14 mouse cellular contexts compared by ENCODE assay signal in genomic region chr9:107486086-107486485, GRCm38 (mm10). TPM values are rescaled to one million over a fixed set of nuclear protein-coding genes. Genes with fewer than 3 reads are reported as not detected.
A peak's percentile ranks its signal among the peaks of the same experiment; 100 is the strongest.
DNase-seq lines count a peak whose midpoint lies in the region; ATAC-seq lines count a peak whose summit lies in the region.
"Had no signal": no experiment of that assay in that cellular context is flagged by ENCODE, and none has a peak within 500 bp of the region (broad histone marks: within the 10 kb centered on the region; RNA-seq: fewer than 3 reads in every experiment).

No protein-coding gene starts in this region.

- peak; percentile 47 for DNase-seq in cerebellum, adult 9-10 months
- DNase-seq in cerebellum, adult 18-20 months, result no peak
- no peak for DNase-seq in midbrain, embryonic 10.5 days (ENCODE audit: low spot score)
- DNase-seq in left cerebral cortex, adult 11 months (ENCODE audit: low spot score), result no peak
- DNase-seq: cerebellum, adult 11 months; thymus, postnatal 36 days had no signal

- H3K4me3 ChIP-seq in midbrain, embryonic 15.5 days, result no peak overlapping the region
- H3K4me3 ChIP-seq in midbrain, embryonic 10.5 days, result no peak overlapping the region
- no peak overlapping the region for H3K4me3 ChIP-seq in forebrain, embryonic 12.5 days (replicated peaks)
- H3K4me3 ChIP-seq in neural tube, embryonic 13.5 days, result no peak overlapping the region
- H3K4me3 ChIP-seq in kidney, embryonic 14.5 days (ENCODE audit: low read length), result no peak overlapping the region
- H3K4me3 ChIP-seq: embryonic facial prominence, embryonic 10.5 days; heart, embryonic 10.5 days had no signal

- WGBS in midbrain, embryonic 15.5 days, result 23% methylated on average over 10 of the region's 10 CpGs
- WGBS in midbrain, embryonic 10.5 days, result 63% methylated on average over 10 of the region's 10 CpGs
- 23% methylated on average over 10 of the region's 10 CpGs for WGBS in forebrain, embryonic 12.5 days
- 20% methylated on average over 10 of the region's 10 CpGs for whole genome bisulfite sequencing in neural tube, embryonic 13.5 days
- 66% methylated on average over 10 of the region's 10 CpGs for WGBS in kidney, embryonic 14.5 days

- no peak overlapping the region for H3K9ac ChIP-seq in midbrain, embryonic 15.5 days
- H3K9ac ChIP-seq in forebrain, embryonic 12.5 days, result no peak overlapping the region
- H3K9ac ChIP-seq in neural tube, embryonic 13.5 days, result no peak overlapping the region
- no peak overlapping the region for H3K9ac ChIP-seq in kidney, embryonic 14.5 days (ENCODE audit: low read depth, low read length)

- H3K4me2 ChIP-seq in midbrain, embryonic 15.5 days, result no peak overlapping the region
- no peak overlapping the region for H3K4me2 ChIP-seq in forebrain, embryonic 12.5 days
- H3K4me2 ChIP-seq in neural tube, embryonic 13.5 days, result no peak overlapping the region
- no peak overlapping the region for H3K4me2 ChIP-seq in kidney, embryonic 14.5 days (replicated peaks; ENCODE audit: low read depth, low read length)

- no peak for ATAC-seq in midbrain, embryonic 15.5 days (replicated peaks)
- ATAC-seq in forebrain, embryonic 12.5 days (ENCODE audit: low FRiP score), result peak; percentile 56
- peak; percentile 8; the same call in 1 of the 2 replicates for ATAC-seq in neural tube, embryonic 13.5 days (ENCODE audit: low read depth)
- ATAC-seq in kidney, embryonic 14.5 days (ENCODE audit: low FRiP score, low TSS enrichment), result no peak
- ATAC-seq: inflammation-experienced regulatory T-cells, adult 6 months; Patski had no signal

- peaks cover 26% of the 10 kb centered on the region for H3K4me1 ChIP-seq in midbrain, embryonic 15.5 days
- H3K4me1 ChIP-seq in midbrain, embryonic 10.5 days, result peaks cover 42% of the 10 kb centered on the region
- peaks cover 47% of the 10 kb centered on the region for H3K4me1 ChIP-seq in forebrain, embryonic 12.5 days
- peaks cover 71% of the 10 kb centered on the region for H3K4me1 ChIP-seq in neural tube, embryonic 13.5 days (replicated peaks)
- H3K4me1 ChIP-seq in kidney, embryonic 14.5 days (ENCODE audit: control insufficient read depth, insufficient read depth, low read length), result no peaks in the 10 kb centered on the region

- no peaks in the 10 kb centered on the region for H3K9me3 ChIP-seq in midbrain, embryonic 15.5 days
- no peaks in the 10 kb centered on the region for H3K9me3 ChIP-seq in midbrain, embryonic 10.5 days (replicated peaks)
- H3K9me3 ChIP-seq in forebrain, embryonic 12.5 days, result no peaks in the 10 kb centered on the region
- H3K9me3 ChIP-seq in neural tube, embryonic 13.5 days, result no peaks in the 10 kb centered on the region
- no peaks in the 10 kb centered on the region for H3K9me3 ChIP-seq in kidney, embryonic 14.5 days (ENCODE audit: control insufficient read depth, low read length)
- H3K9me3 ChIP-seq: embryonic facial prominence, embryonic 10.5 days; heart, embryonic 10.5 days had no signal

- no peaks in the 10 kb centered on the region for H3K27me3 ChIP-seq in midbrain, embryonic 15.5 days (replicated peaks)
- H3K27me3 ChIP-seq in midbrain, embryonic 10.5 days (ENCODE audit: low read depth, poor library complexity, severe bottlenecking), result peaks cover 14% of the 10 kb centered on the region
- H3K27me3 ChIP-seq in forebrain, embryonic 12.5 days, result no peaks in the 10 kb centered on the region
- no peaks in the 10 kb centered on the region for H3K27me3 ChIP-seq in neural tube, embryonic 13.5 days
- H3K27me3 ChIP-seq in kidney, embryonic 14.5 days (ENCODE audit: control insufficient read depth, insufficient read depth, low read length), result peaks cover 7% of the 10 kb centered on the region

- H3K27ac ChIP-seq in midbrain, embryonic 15.5 days, result peak overlapping the region; percentile 27; the same call in 1 of the 2 replicates
- H3K27ac ChIP-seq in midbrain, embryonic 10.5 days (replicated peaks), result no peak overlapping the region; the same call in 1 of the 2 replicates
- H3K27ac ChIP-seq in forebrain, embryonic 12.5 days, result peak overlapping the region; percentile 91
- H3K27ac ChIP-seq in neural tube, embryonic 13.5 days (replicated peaks), result peak overlapping the region; percentile 93
- no peak overlapping the region for H3K27ac ChIP-seq in kidney, embryonic 14.5 days (ENCODE audit: low read depth, low read length)
- H3K27ac ChIP-seq: embryonic facial prominence, embryonic 10.5 days; heart, embryonic 10.5 days had no signal

- H3K36me3 ChIP-seq in midbrain, embryonic 15.5 days (replicated peaks), result no peaks in the 10 kb centered on the region
- no peaks in the 10 kb centered on the region for H3K36me3 ChIP-seq in midbrain, embryonic 10.5 days
- H3K36me3 ChIP-seq in forebrain, embryonic 12.5 days (replicated peaks), result no peaks in the 10 kb centered on the region
- no peaks in the 10 kb centered on the region for H3K36me3 ChIP-seq in neural tube, embryonic 13.5 days
- no peaks in the 10 kb centered on the region for H3K36me3 ChIP-seq in kidney, embryonic 14.5 days (ENCODE audit: control insufficient read depth, insufficient read depth, low read length)
- H3K36me3 ChIP-seq: embryonic facial prominence, embryonic 10.5 days; heart, embryonic 10.5 days had no signal

RNA-seq across cellular contexts. Expression of gene Tmem115, which starts 47.7 kb away (rescaled TPM):
- polyA plus RNA-seq in midbrain, embryonic 15.5 days (2015; fragmentation: Nextera tagmentation; extraction: Ambion mirVana), result 48.0 and 50.5 TPM in 2 replicates
- polyA plus RNA-seq in midbrain, embryonic 10.5 days (2016; fragmentation: Nextera tagmentation; extraction: Ambion mirVana), result 38.6 and 39.5 TPM in 2 replicates
- 43.3 and 45.0 TPM in 2 replicates for polyA plus RNA-seq in forebrain, embryonic 12.5 days (2016; fragmentation: Nextera tagmentation; extraction: Ambion mirVana)
- 43.4 and 44.4 TPM in 2 replicates for polyA plus RNA-seq in neural tube, embryonic 13.5 days (2015; fragmentation: Nextera tagmentation; extraction: Ambion mirVana)
- 45.0 and 49.9 TPM in 2 replicates for polyA plus RNA-seq in kidney, embryonic 14.5 days (2014; fragmentation: Nextera tagmentation; extraction: Ambion mirVana)

RNA-seq across cellular contexts. Expression of gene Cyb561d2, which starts 55.9 kb away (rescaled TPM):
- 45.1 and 45.7 TPM in 2 replicates for polyA plus RNA-seq in midbrain, embryonic 15.5 days (2015; fragmentation: Nextera tagmentation; extraction: Ambion mirVana)
- 20.5 and 22.6 TPM in 2 replicates for polyA plus RNA-seq in midbrain, embryonic 10.5 days (2016; fragmentation: Nextera tagmentation; extraction: Ambion mirVana)
- 17.7 and 18.9 TPM in 2 replicates for polyA plus RNA-seq in forebrain, embryonic 12.5 days (2016; fragmentation: Nextera tagmentation; extraction: Ambion mirVana)
- polyA plus RNA-seq in neural tube, embryonic 13.5 days (2015; fragmentation: Nextera tagmentation; extraction: Ambion mirVana), result 33.0 and 40.1 TPM in 2 replicates
- polyA plus RNA-seq in kidney, embryonic 14.5 days (2014; fragmentation: Nextera tagmentation; extraction: Ambion mirVana), result 28.7 and 32.3 TPM in 2 replicates

RNA-seq across cellular contexts. Expression of gene Nprl2, which starts 55.9 kb away (rescaled TPM):
- polyA plus RNA-seq in midbrain, embryonic 15.5 days (2015; fragmentation: Nextera tagmentation; extraction: Ambion mirVana), result 78.4 and 81.6 TPM in 2 replicates
- polyA plus RNA-seq in midbrain, embryonic 10.5 days (2016; fragmentation: Nextera tagmentation; extraction: Ambion mirVana), result 37.1 and 40.4 TPM in 2 replicates
- 43.1 and 46.3 TPM in 2 replicates for polyA plus RNA-seq in forebrain, embryonic 12.5 days (2016; fragmentation: Nextera tagmentation; extraction: Ambion mirVana)
- 66.7 and 73.7 TPM in 2 replicates for polyA plus RNA-seq in neural tube, embryonic 13.5 days (2015; fragmentation: Nextera tagmentation; extraction: Ambion mirVana)
- 41.0 and 48.6 TPM in 2 replicates for polyA plus RNA-seq in kidney, embryonic 14.5 days (2014; fragmentation: Nextera tagmentation; extraction: Ambion mirVana)

Comparison
In these comparisons a context has a peak if more than half of its experiments do, and no peak if none do; other contexts are left out.
1. H3K27ac ChIP-seq: peak in midbrain, embryonic 15.5 days (single experiment), forebrain, embryonic 12.5 days (single experiment) and neural tube, embryonic 13.5 days (single experiment); none in midbrain, embryonic 10.5 days (single experiment) and kidney, embryonic 14.5 days (single experiment).
2. ATAC-seq: peak in forebrain, embryonic 12.5 days (single experiment) and neural tube, embryonic 13.5 days (single experiment); none in midbrain, embryonic 15.5 days (single experiment) and kidney, embryonic 14.5 days (single experiment).